ENCODE assay signal across 21 mouse cellular contexts in genomic region chr5:53409740-53410139, GRCm38 (mm10). TPM values are rescaled to one million over a fixed set of nuclear protein-coding genes. Genes with fewer than 3 reads are reported as not detected.
DNase-seq lines count a peak whose midpoint lies in the region; ATAC-seq lines count a peak whose summit lies in the region.
"Had no signal": no experiment of that assay in that cellular context is flagged by ENCODE, and none has a peak within 500 bp of the region (broad histone marks: within the 10 kb centered on the region; RNA-seq: fewer than 3 reads in every experiment).

No protein-coding gene starts in this region.

- intact Hi-C loops in heart, postnatal 36 days (cut with DNase I), result no loop called here

- peak; percentile 47 for DNase-seq in CD4-positive helper T cell, adult 2 months (ENCODE audit: low read depth, low spot score)
- no peak for DNase-seq in kidney, adult 11 months
- DNase-seq in kidney, postnatal 36 days, result no peak
- no peak for DNase-seq in heart, postnatal 36 days
- DNase-seq: adrenal gland, adult 2 months; adrenal gland, postnatal 10 days; adrenal gland, postnatal 25 days; B cell, adult 2 months; cerebellum, adult 11 months; cerebellum, adult 18-20 months; cerebellum, adult 8-10 months; cerebellum, adult 9-11 months; cerebellum, postnatal 14 days; cerebellum, postnatal 36 days; embryo, embryonic 11 days had no signal

- peak; percentile 51 for ATAC-seq in CD4-positive, CD25-positive, alpha-beta regulatory T cell, adult 4 months
- ATAC-seq in activated CD4-positive, CD25-positive, alpha-beta regulatory T cell, adult 4 months, result peak; percentile 55
- ATAC-seq in inflammation-experienced regulatory T-cells, adult 6 months, result peak; percentile 46
- ATAC-seq: forebrain, embryonic 14.5 days; forebrain, embryonic 16.5 days; Patski had no signal

RNA-seq across cellular contexts. Expression of gene Rbpj, which starts 56.2 kb away (rescaled TPM):
- 10 to 100 TPM; 40.3 to 40.5 TPM for polyA plus RNA-seq in CD4-positive, CD25-positive, alpha-beta regulatory T cell, adult 4 months (2017; shearing (Covaris generic))
- 10 to 100 TPM; 41.3 to 45.6 TPM for polyA plus RNA-seq in activated CD4-positive, CD25-positive, alpha-beta regulatory T cell, adult 4 months (2017; shearing (Covaris generic))
- polyA plus RNA-seq in inflammation-experienced regulatory T-cells, adult 6 months (2017; shearing (Covaris generic)), result 10 to 100 TPM; 52.1 to 67.1 (median 63.0) TPM
- 10 to 100 TPM; 27.2 to 35.3 TPM for total RNA-seq in heart, postnatal 36 days (2021)
